Mouse (Mus musculus) ES-E14 (cell line): ENCODE measurements at regions not wholly inside any gene's neighbourhood (a gene's known extent, or its start where the extent isn't known, plus 50 kb on each side); places are given as distances from the start of the nearest gene placed in this dataset.

Source experiments
- HCFC1 ChIP-seq: IDR thresholded peaks from 2 replicates; pipeline ENCODE4 v1.6.1; 2012; ENCODE audit warnings: low read length, inconsistent platforms, borderline replicate concordance; ENCODE audit not compliant: insufficient read depth
- MAFK ChIP-seq: IDR thresholded peaks from 2 replicates; pipeline ENCODE4 v1.6.1; 2014; ENCODE audit warnings: mild to moderate bottlenecking, low read depth, low read length, inconsistent platforms; ENCODE audit not compliant: insufficient read depth

- TF ChIP-seq HCFC1 (no peak), MAFK (no peak)
Observed at GRCm38 (mm10) chr19:14957154-14957553, 359.3 kb upstream of the Tle4 start.
